Mouse (Mus musculus): Measurements from ENCODE around the gene Fgfr3. TPM values are rescaled to one million over a fixed set of nuclear protein-coding genes. Genes with fewer than 3 reads are reported as not detected.

Gene Fgfr3
- total RNA-seq, 1 experiment from 2014 or later: 2.0 TPM

DNA sequence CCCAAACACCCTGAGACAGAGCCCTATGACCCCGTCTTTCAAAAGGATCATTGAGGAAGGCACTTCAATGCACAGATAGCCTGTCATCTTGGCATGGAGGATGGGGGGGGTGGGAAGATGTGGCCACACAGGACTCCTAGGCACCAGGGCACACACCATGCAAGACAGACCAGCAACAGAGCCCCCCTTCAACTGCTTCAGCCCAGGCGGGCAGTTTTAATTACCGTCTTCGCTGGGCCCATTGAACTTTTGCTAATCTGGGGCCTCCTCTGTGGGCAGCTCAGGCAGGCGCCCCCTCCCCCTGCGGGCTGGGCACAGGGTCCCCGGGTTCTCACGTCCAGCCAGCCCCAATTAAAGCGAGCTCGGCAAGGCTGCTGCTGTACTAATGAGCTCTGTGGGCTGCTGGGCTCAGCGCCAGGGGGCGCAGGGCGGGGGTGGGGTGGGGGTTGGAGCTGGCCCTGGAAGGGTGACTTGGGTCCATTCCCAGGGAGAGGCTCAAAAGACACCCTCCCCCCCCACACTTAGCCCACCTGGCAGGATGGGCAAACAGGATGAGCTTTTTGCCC, 23.4 kb upstream of the Fgfr3 start:
- no peak for DNase-seq

DNA sequence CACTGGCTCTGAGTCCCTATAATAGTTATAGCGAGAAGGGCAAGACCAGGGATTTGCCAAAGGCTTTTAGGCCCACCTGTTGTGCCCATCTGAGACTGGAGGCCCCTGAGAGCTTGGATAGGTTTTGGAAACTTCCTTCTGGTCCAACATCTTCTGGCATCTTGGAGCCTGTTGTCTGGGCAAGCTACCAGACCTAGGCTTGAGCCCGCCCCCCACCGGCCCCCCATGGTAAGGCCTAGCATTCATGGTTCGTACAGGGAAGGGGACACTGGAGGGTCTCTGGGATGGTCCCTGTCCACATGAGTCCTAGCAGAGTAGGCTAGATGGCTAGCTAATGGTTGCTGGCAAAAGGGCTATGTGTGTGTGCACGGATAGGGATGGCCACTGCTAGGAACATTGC, 22.8 kb upstream of the Fgfr3 start:
- DNase-seq: no peak

DNA sequence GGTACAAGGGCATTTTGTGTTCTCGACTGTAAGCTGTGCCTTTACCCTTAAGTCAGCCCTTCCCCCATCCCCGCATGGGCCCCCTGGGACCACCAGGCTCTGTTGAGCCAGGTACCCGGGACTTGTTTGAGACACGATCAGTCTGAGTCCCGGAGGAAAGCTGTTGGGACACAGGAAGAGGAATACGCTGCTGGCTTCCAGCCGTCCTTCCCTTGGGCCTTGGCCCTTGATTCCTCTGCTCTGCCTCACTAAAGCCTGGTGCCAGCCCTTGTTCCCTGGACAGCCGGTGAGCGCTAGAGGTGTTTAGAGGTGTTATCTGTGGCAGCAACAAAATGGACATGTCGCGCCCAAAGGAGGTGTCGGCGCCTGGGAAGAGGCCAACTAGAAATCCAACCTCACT, 21.5 kb upstream of the Fgfr3 start:
- no peak for DNase-seq

DNA sequence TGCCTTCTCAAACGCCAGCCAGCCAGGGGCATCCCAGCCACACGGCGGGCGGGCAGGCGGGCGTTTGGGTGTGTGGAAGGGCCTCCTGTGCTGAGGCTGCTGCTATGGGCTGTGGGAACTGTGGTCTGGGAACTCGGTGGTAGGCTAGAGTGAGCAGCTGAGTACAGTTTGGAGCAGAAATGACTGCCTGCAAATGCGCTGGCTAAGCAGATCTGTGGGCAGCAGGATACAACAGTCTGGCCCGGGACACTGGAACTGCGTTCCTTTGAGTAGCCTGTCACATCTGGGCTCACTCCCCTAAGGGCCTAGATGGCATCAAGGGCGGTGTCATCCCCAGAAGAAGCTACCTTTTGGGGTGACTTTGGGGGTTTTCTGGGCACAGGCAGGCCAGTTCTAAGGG, 19.6 kb upstream of the Fgfr3 start:
- DNase-seq: no peak

DNA sequence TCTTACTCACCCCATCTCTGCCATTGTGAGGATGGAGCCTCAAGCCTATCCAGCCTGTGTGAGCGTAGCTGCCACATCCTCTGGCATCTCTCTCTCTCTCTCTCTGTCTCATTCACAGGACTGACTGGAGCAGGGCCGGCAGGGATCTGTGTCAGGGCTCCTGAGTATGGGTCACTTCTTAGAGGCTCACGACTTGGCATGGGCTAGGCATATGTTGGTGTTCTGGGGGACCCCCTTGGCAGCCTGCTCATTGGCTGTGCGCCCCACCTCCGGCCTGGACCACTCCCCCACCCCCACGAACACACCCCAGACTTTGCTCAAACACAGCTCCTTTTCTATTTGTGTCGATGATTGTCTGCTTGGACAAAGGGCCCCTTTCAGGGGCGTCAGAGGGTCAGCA, 17.5 kb upstream of the Fgfr3 start:
- no peak for DNase-seq

DNA sequence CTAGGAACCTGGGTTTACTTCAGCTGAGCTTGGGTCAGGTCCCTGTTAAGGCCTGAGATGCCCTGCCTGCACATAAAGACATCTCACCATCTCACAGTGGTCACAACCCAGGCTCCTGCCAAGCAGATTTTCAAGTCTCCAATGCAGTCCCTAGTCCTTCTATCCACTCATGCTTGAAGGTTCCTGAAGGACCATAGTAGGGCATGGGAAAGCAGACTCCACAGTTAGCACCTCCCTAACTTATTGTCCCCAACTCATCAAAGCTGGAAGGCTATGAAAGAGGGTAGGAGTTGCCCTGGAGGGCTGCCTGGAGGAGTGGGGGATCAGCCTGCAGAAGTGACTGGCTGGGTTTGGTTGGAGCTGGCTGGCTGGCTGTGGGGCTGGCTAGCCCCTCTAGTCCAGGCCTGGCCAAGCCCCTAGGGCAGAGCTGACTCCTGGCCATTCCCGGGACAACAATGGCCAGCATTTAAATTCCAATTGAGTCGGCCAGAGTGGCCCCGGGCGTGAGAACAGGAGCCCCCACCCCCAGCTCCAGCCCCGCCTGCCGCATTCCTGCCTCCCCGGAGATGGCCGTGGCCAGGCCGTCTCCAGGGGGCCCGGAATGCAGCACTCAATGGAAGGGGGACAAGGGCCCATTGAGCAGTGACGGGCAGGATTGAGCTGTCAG, 16.4 kb upstream of the Fgfr3 start:
- DNase-seq: no peak

DNA sequence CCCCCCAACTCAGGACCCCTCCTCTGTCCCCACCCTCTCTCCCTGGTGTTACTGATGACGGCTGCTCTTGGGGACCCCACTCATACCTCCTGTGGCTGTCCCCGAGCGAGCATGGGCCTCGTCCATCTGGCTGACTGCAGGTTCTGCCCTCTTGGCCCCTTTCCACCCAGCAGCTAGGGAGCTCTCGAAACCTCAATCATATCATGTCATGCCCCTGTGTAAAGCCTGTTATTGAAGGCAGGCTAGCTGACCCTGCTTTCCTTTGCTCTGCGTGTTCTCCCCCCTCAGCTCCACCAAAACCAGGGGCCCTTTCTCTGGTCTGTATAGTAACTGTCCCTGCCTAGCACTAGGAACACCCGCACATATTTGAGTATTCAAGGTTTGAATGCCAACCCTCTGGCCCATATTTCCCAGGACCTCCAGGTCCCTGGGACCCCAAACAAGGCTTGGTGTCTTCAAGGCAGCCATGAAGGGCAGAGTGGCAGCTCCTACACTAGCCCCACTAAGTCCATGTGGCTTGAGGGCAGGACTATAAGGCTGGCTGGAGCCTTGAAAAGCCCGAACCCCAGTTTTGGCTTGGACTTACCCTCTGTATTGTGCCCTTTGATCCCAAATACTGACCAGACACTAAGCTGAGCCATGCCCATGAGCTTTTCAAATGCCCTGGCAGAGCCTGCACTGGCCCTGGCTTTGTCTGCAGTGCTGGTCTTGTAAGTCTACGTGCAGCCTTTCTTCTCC, 15.7 kb upstream of the Fgfr3 start:
- no peak for DNase-seq

DNA sequence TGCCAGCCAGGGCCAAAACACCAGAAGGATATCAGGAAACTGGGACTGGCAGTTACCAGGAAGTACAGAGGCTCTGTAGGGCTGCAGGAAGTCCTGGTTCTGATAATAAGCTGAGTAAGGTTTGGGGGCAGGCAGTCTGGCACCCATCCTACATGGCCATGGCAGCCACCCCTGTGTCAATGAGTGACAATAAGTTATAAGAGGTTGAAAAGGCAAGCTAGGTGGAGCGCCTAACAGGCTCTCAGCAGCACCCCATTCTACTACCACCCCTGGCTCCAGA, 15.2 kb upstream of the Fgfr3 start:
- DNase-seq: no peak

DNA sequence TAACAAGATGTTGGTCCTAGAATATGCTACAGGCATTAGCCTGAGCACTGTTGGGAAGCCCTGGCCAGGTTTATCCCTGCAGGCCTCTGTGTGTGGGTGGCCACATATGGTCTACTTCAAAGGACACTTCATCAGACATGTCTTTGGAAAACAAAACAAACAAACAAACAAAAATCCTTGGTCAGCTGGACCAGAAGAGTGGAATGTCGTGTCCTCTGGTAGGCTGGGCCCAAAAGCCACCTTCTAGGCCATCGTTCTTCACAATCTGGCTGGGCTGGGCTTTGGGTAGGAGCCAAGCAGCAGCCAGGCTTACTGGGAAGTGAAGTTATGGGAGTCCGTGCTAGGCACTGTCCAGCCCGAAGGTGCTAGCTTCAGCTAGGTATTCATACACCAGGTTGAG, 14.3 kb upstream of the Fgfr3 start:
- no peak for DNase-seq

DNA sequence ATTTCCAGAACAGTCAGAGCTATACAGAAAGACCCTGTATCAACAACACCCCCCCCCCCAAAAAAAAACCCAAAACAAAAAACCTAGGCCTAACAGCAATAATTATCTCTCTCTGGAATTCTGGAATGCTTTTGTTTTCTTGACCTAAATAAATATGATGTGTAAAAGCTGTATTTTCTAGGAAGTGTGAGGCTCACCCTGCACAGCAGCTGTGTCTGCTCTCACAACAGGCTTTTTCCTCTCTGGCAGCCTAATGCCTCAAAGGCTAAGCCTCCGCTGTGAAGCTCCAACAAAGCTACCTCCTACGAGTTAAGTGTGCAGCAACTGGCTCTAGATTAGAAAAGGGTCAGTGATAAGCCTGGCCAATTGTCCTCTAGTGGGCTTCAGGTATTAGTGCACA, 12.4 kb upstream of the Fgfr3 start:
- no peak for DNase-seq

DNA sequence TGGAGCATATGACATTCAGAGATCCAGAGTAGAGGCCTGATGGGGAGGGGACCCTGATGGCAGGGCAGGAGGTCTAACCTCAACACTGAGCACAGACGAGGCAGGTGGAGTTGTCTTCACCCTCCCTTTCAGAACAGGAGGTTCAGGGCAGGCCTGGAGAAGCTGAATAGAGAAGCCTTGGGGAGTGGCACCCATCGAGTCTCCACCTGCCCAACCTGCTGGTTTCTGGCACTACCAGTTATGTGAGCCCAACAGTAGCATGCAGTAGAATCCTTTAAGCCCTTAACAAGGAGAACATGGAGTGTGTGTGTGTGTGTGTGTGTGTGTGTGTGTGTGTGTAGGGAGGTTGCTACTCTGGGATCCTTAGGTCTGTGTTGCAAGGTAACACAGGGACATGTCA, 8.9 kb upstream of the Fgfr3 start:
- DNase-seq: no peak

DNA sequence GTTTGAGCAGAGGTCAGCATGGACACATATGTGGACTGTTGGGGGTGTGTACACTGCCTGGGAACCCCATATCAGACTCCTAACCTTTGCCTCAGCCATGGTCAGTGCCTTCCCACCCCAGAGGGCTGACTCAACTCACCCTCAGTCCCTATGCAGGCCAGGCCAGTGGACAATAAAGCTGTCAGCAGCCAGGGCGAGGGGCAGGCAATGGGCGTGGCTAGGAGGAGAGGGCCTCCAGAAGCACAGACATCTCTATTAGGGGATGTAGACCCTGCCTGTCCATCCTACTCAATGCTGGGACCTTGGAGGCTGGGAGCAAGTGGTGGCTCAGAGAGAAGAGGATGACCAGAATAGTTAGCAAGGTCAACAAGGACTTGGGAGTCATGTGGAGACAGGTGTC, 6.3 kb upstream of the Fgfr3 start:
- no peak for DNase-seq

DNA sequence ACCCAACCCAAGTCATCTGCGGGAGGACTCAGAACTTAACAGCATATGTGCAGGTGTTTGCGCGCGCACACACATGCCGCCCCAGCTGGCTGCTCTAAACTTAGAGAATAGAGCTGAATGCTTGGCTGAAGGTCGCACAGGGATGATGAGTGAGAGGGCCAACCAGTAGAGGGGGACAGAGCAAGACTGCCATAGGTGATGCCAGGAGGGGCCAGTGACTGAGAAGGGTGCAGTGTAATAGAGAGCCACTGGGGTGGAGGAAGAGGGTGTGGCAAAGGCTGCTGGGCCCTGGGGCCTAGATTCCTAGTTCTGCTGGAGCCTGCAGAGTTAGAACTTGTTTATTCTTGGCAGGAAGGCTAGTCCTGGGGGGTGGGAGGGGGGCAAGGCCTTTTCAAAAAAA, 5.0 kb upstream of the Fgfr3 start:
- no peak for DNase-seq

DNA sequence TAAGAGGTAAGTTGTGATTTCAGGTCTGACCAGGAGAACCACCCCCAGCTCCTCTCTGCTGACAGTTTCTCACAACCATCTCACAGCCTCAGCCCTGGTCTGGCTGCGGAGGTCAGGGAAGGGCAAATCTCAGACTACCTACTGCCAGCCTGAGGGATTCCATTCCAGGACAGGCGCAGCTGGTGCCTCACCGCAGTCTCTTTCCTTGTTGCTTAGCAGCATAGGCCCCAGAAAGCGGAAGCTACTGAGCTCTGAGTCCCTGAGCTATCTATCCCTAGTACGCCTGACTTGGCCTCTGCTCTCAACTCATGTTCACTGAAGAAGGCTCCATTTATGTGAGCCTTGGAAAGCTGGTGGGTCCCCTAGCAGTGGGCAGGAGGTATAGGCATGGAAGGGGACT, 3.0 kb upstream of the Fgfr3 start:
- DNase-seq: no peak

DNA sequence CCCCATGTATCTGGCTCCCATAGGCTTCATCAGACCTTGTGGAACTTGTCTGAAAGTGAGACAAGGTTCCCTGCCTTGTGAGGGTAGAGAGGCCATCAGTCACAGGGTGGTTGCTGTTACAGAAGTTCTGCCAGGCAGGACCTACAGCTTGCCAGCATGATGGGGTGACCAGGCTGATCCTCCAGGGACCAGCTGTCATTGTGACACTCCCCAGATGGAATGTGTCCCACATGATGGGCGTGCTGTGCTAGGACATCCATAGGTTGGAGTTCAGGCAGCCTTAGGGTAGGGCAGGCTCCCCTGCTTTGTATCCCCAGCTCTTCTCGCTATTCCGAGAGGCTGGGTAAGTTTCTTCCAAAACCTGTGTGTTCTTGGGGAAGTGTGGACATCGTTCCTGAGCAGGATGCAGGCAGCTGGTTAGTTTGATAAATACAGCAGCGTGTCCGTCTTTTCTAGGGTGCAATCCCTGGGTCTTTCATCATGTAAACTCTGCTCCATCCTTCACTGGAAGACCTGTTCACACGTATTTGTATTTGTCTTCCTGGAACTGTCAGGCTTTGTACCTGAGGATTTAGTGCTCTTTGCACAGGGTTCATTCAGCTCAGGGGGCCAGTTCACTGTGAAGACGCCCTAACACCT, 503 bp upstream of the Fgfr3 start:
- no peak for DNase-seq

DNA sequence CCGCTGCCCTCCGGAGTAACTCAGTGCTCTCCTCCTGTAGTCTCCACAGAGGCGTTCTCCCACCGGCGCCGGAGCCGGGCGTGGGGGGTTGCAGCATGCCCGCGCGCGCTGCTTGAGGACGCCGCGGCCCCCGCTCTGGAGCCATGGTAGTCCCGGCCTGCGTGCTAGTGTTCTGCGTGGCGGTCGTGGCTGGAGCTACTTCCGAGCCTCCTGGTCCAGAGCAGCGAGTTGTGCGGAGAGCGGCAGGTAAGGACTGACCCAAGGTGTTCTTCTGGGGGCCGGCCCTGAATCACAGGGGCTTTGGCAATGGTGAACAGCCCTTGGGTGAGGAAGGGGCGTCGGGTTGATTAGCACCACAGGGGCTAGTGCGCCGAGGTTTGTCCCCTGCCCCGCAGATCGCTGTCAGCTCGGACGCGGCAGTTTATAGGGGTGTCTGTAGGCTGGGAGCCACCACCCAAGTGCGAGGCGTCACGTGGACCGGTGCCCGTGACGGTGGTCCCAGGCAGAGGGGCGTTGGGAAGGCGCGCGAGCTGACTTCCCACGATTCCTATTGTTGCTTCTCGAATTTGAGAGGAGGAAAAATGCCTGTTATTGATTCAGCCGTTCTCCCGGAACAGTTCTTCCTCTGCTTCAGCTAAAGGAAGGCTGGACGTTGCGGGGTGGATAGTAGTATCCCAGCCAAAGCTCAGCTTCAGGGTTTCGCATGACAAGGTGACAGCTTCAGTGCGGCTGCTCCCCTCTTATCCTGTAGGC, 968 bp downstream of the Fgfr3 start:
- DNase-seq: no peak

DNA sequence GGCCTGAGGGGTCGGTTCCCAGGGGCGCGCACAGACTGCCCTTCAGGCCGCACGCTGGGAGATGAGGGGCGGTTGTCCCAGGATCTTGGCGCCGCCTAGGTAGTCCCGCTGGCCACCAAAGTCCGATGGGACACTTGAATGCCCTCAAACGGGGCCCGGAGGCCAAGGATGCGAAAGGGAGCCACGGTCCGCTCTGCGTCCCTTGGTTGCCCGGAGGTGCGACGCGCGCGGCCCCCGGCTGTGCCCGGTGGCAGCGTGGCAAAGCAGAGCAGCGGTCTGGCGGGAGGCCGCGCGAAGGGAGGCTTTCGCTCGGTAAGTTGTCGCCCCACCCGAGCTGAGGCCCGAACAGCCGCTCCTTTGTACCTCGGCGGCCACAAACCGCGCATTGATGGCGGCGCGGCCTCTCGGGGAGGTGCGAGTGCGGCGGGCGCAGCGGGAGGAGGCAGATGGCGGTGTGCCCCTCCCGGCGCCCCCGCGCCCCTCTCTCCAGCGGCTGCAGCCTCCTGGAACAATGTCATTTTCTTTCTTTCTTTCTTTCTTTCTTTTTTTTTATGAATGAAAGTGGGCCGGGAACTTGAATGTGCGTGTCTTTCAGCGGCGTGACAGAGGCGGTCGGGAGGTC, 1.7 kb downstream of the Fgfr3 start:
- DNase-seq: no peak

DNA sequence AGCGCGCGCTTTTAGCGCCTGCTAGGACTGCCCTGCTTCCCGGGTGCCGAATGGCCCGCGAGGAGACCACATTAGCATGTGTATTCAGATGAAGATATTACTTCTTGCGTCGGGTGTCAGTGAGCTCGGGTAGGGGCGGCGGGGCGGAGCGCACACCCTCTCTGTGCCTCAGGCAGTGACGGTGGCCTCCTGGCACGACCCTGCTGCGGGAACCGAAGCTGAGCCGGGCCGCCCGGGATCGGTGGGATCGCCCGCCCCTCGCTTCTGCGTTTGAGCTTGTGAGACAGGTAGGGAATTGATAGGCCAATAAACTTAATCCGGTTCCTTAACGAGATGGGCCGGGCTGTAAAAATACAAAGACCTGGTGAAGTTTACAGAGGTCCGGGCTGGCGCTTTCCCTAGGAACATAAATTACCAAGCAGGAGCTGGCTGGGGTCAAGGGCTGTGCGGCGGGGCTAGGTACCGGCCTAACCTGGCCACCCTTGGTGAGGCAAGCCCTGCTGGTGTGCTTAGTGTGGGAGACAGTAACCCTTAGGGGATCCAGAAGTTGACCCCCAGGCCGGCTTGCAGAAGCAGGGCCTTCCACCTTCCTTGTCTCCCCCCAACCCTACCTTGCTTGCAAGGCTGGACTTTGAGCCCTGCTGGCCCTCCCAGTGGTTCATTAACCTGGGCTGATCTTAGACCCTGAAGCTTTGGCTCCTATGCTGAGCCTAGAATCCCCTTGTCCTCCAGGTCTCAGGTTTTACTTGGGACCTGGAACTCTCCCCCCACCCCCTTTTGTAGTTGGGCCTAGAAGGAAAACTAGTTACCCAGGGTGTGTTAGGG, 2.4 kb downstream of the Fgfr3 start:
- DNase-seq: no peak

DNA sequence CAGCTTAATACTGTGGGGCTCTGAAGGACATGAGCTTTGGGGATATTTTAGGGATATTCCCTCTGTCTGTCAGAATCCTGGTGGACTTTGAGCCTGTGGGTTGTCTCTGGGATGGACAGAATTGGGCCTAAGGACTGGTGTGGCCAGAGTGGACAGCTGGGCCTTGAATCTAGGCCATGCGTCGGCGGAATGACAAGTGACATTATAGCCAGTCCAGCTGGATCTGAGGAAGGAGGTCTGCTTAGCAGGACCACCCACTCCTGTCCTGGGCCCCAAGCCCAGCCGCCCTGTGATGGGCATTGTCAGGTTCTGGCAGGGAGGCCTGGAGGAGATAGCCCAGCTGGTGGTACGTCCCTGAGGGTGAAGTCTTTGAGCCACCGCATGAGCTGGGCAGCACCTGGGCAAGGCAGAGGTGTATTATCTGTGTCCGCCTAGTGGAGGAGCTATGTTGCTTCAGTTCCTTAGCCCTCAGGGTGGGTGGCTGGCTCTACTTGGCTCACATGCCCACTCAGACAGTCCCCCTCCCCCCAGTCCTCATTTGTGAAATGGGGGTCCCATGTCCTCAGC, 4.7 kb downstream of the Fgfr3 start:
- DNase-seq: no peak

DNA sequence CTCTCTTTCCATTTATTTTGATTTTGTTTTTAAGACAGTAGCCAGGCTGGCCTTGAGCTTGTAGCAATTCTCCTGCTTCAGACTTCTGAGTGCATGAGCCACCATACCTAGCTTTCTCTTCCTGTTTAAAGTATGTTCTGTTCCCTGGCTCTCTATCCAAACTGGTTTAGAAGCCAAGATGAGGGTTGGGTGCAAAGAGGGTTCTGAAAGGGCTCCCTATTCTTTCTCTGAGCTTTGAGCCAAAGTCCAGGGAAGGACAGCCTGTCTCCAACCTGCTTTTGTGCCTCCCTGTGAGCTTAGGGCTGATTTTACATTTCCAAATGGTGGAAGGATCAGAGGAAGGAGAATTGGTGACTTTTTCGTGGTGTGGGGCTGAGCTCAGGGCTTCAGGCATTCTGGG, 5.4 kb downstream of the Fgfr3 start:
- DNase-seq: no peak

DNA sequence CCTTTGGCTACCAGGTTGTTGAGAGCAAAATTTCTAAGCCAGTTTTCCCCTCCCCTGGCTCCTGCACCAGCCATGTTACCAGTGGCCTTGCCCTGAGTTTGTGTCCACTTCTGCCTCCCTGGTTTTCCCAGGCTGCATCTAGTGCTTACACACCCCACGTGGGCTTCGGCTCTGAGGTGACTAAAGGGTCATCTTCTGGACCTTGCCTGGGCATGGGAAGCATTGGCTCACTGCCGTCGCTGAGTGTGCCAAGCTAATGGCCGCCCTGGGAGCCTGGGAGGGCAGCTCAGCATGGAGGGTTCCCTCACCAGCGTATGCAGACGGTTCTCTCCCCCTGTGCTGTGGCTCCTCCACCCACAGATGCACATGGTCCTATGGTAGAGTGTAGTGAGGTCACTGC, 7.4 kb downstream of the Fgfr3 start:
- DNase-seq: no peak
